Mouse (Mus musculus): Measurements from ENCODE around the gene Kcnip1.
A peak's percentile ranks its signal among the peaks of the same experiment; 100 is the strongest.

- TF ChIP-seq EP300 (IDR thresholded peaks at IDR 0.05) (peak; percentile 86), CTCF (IDR thresholded peaks at IDR 0.05) (no peak)
Observed at GRCm38 (mm10) chr11:33660016-33660913, 332.7 kb downstream of the Kcnip1 start.

Measured in lung, postnatal 0 days (tissue).